Mouse (Mus musculus): Measurements from ENCODE around the gene Tbc1d22a.

GRCm38 (mm10) chr15:86203292-86203793 is 10.9 kb upstream of the Tbc1d22a start:
- TF ChIP-seq CTCF (IDR thresholded peaks at IDR 0.05; ENCODE audit: control insufficient read depth, insufficient read depth, low read length) (no peak), POLR2A (IDR thresholded peaks at IDR 0.05; ENCODE audit: borderline replicate concordance, control insufficient read depth, low read depth, low read length) (no peak)

Data from bone marrow, adult 2 months (tissue).